Mouse (Mus musculus): ENCODE measurements around the gene Ubtd2. TPM values are rescaled to one million over a fixed set of nuclear protein-coding genes. Genes with fewer than 3 reads are reported as not detected.
A peak's percentile ranks its signal among the peaks of the same experiment; 100 is the strongest.

The Ubtd2 gene
- polyA plus RNA-seq, 1 experiment from 2014 or later, result 18.6 TPM

DNA sequence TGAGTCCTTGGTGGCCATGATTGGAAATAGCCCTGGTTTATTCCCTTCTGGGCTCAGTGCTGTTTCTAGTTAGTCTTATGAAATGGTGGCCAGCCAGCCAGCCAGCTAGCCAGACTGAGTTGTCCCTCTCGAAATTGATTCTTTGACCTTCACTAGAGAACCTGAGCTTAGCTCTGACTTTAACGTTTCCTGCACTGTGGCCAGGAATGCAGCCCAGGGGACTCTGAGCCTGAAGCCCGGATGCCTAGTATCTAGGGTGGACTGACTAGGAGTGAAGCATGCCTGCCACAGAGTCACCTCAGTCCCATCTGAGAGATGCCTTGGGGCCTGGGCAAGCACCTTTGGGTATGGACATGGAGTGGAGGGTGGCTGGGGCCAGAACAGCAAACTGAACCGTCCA is 109.5 kb downstream of the Ubtd2 start:
- ATAC-seq (ENCODE audit: low FRiP score, low TSS enrichment), result 0 out of 2 replicates have a peak, but pooled peaks have one; percentile 1
- H3K27ac ChIP-seq (replicated peaks), result no peak overlapping the region
- WGBS, result 64% methylated on average over 4 of the region's 4 CpGs
- no peaks in the 10 kb centered on the region for H3K27me3 ChIP-seq (ENCODE audit: control insufficient read depth, insufficient read depth, low read length)
- 0 out of 2 replicates have a peak, but pooled peaks cover 4% of the 10 kb centered on the region for H3K4me1 ChIP-seq (replicated peaks; ENCODE audit: control insufficient read depth, insufficient read depth)
- no peak overlapping the region for H3K9ac ChIP-seq (ENCODE audit: low read length)
- H3K4me3 ChIP-seq (ENCODE audit: low read depth, low read length), result no peak overlapping the region
- TF ChIP-seq CTCF (IDR thresholded peaks at IDR 0.05; ENCODE audit: low read depth) (no peak), EP300 (optimal IDR thresholded peaks at IDR 0.05) (no peak)
- no peak for DNase-seq (ENCODE audit: low spot score)
- no peaks in the 10 kb centered on the region for H3K9me3 ChIP-seq (ENCODE audit: control insufficient read depth, low read length)
- H3K36me3 ChIP-seq (ENCODE audit: control insufficient read depth, insufficient read depth, low read length), result no peaks in the 10 kb centered on the region
- H3K4me2 ChIP-seq (replicated peaks; ENCODE audit: low read depth), result no peak overlapping the region

DNA sequence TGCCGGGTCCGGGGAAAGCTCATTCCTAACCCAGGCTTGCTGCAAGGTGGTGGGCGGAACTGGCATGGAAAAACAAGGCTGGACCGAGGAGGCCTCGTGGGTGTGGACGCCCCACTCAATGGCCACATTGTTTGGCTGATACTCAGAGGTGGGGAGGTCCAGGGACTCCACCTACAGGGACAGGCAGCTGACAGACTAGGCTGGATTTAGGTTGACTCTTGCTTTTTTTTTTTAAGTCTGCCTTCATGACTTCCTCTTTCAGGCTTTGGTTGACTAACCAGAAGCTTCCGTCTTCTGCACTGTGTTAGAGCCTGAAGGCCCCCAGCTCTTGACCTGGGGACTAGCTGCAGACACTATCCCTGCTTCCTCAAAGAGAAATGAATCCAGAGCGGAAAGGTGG is 109.9 kb downstream of the Ubtd2 start:
- Histone ChIP-seq H3K4me3 (ENCODE audit: low read depth, low read length) (no peak overlapping the region), H3K27me3 (ENCODE audit: control insufficient read depth, insufficient read depth, low read length) (no peaks in the 10 kb centered on the region), H3K9ac (ENCODE audit: low read length) (no peak overlapping the region), H3K4me2 (replicated peaks; ENCODE audit: low read depth) (no peak overlapping the region), H3K27ac (replicated peaks) (no peak overlapping the region), H3K4me1 (replicated peaks; ENCODE audit: control insufficient read depth, insufficient read depth) (0 out of 2 replicates have a peak, but pooled peaks cover 4% of the 10 kb centered on the region), H3K36me3 (ENCODE audit: control insufficient read depth, insufficient read depth, low read length) (no peaks in the 10 kb centered on the region), H3K9me3 (ENCODE audit: control insufficient read depth, low read length) (no peaks in the 10 kb centered on the region)
- peak; percentile 62 for DNase-seq (ENCODE audit: low spot score)
- TF ChIP-seq EP300 (optimal IDR thresholded peaks at IDR 0.05), result no peak
- no peak for TF ChIP-seq CTCF (IDR thresholded peaks at IDR 0.05; ENCODE audit: low read depth)
- WGBS, result 54% methylated on average over 8 of the region's 8 CpGs
- ATAC-seq (ENCODE audit: low FRiP score, low TSS enrichment), result 0 out of 2 replicates have a peak, but pooled peaks have one; percentile 39

DNA sequence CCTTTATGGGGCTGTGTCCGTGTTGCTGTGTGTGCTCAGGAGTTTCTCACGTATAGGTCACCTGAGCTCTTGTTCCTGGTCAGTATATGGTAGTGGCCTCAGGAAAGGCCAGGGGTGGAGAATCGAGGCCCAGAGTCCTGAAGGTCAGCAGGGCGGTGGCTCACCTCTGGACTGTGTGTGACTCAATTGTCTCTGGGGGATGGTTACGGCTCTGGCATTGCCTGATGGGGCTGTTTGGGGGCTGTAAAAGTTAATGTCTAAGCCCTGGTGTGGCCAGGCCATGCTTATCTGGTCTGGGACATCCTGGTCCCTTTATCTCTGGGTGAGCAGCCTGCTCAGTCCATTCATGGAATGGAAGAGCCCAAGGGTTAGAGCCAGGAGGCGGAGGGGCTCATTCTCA is 111.0 kb downstream of the Ubtd2 start:
- TF ChIP-seq CTCF (IDR thresholded peaks at IDR 0.05; ENCODE audit: low read depth) (no peak), EP300 (optimal IDR thresholded peaks at IDR 0.05) (no peak)
- H3K27me3 ChIP-seq (ENCODE audit: control insufficient read depth, insufficient read depth, low read length), result no peaks in the 10 kb centered on the region
- H3K27ac ChIP-seq (replicated peaks), result no peak overlapping the region
- H3K36me3 ChIP-seq (ENCODE audit: control insufficient read depth, insufficient read depth, low read length), result no peaks in the 10 kb centered on the region
- DNase-seq (ENCODE audit: low spot score) (no peak), ATAC-seq (ENCODE audit: low FRiP score, low TSS enrichment) (no peak)
- no peaks in the 10 kb centered on the region for H3K9me3 ChIP-seq (ENCODE audit: control insufficient read depth, low read length)
- no peak overlapping the region for H3K4me2 ChIP-seq (replicated peaks; ENCODE audit: low read depth)
- no peak overlapping the region for H3K4me3 ChIP-seq (ENCODE audit: low read depth, low read length)
- 95% methylated on average over 6 of the region's 6 CpGs for WGBS
- H3K9ac ChIP-seq (ENCODE audit: low read length), result no peak overlapping the region
- 0 out of 2 replicates have a peak, but pooled peaks cover 4% of the 10 kb centered on the region for H3K4me1 ChIP-seq (replicated peaks; ENCODE audit: control insufficient read depth, insufficient read depth)

Other genes starting within 250 kb of the Ubtd2 start
- gene Snrnp25, start 250.0 kb upstream of the Ubtd2 start, polyA plus RNA-seq (2015; fragmentation: Nextera tagmentation; extraction: Ambion mirVana), result 50.5 and 54.3 TPM in 2 replicates
- 35.8 and 38.5 TPM in 2 replicates for gene Rhbdf1, start 233.1 kb upstream of the Ubtd2 start, polyA plus RNA-seq (2015; fragmentation: Nextera tagmentation; extraction: Ambion mirVana)
- gene Mpg, start 228.9 kb upstream of the Ubtd2 start, polyA plus RNA-seq (2015; fragmentation: Nextera tagmentation; extraction: Ambion mirVana), result 19.9 and 22.1 TPM in 2 replicates
- gene Nprl3, start 187.7 kb upstream of the Ubtd2 start, polyA plus RNA-seq (2015; fragmentation: Nextera tagmentation; extraction: Ambion mirVana), result 28.0 and 28.2 TPM in 2 replicates
- gene Hba-x, start 179.0 kb upstream of the Ubtd2 start, polyA plus RNA-seq (2015; fragmentation: Nextera tagmentation; extraction: Ambion mirVana), result 0.18 TPM in 1 of 2 replicates, not detected in the other
- gene Hba-a1, start 171.9 kb upstream of the Ubtd2 start, polyA plus RNA-seq (2015; fragmentation: Nextera tagmentation; extraction: Ambion mirVana), result 317 and 411 TPM in 2 replicates
- 0.18 TPM in 1 of 2 replicates, not detected in the other for gene Hbq1b, start 168.4 kb upstream of the Ubtd2 start, polyA plus RNA-seq (2015; fragmentation: Nextera tagmentation; extraction: Ambion mirVana)
- 728 and 926 TPM in 2 replicates for gene Hba-a2, start 158.9 kb upstream of the Ubtd2 start, polyA plus RNA-seq (2015; fragmentation: Nextera tagmentation; extraction: Ambion mirVana)
- not detected in 2 replicates for gene Hbq1a, start 155.3 kb upstream of the Ubtd2 start, polyA plus RNA-seq (2015; fragmentation: Nextera tagmentation; extraction: Ambion mirVana)
- 4.8 and 5.0 TPM in 2 replicates for gene Sh3pxd2b, start 107.5 kb upstream of the Ubtd2 start, polyA plus RNA-seq (2015; fragmentation: Nextera tagmentation; extraction: Ambion mirVana)
- 0.16 and 0.52 TPM in 2 replicates for gene Efcab9, start 76.7 kb downstream of the Ubtd2 start, polyA plus RNA-seq (2015; fragmentation: Nextera tagmentation; extraction: Ambion mirVana)
- gene Stk10, start 77.9 kb downstream of the Ubtd2 start, polyA plus RNA-seq (2015; fragmentation: Nextera tagmentation; extraction: Ambion mirVana), result 1.1 and 1.6 TPM in 2 replicates
- 31.5 and 32.1 TPM in 2 replicates for gene Fbxw11, start 187.4 kb downstream of the Ubtd2 start, polyA plus RNA-seq (2015; fragmentation: Nextera tagmentation; extraction: Ambion mirVana)

Measured in stomach, postnatal 0 days (tissue).